Mouse (Mus musculus): Measurements from ENCODE around the gene Gck. TPM values are rescaled to one million over a fixed set of nuclear protein-coding genes. Genes with fewer than 3 reads are reported as not detected.
"Not testable (repeated sequence)": the region's sequence is repeated elsewhere in the genome, so short reads cannot be mapped to it uniquely, and the experiment has no call there.

Gene Gck
- total RNA-seq, 2 experiments from 2014 or later = 2.4 to 3.3 TPM

- TF ChIP-seq CTCF (conservative IDR thresholded peaks at IDR 0.05) = no peak
- DNase-seq (ENCODE audit: low spot score in 2 of 2) = no peak
- Histone ChIP-seq H3K4me3 (peak overlapping the region; percentile 43; the same call in 1 of the 2 replicates), H3K27ac (peak overlapping the region; percentile 62; the same call in 1 of the 2 replicates)
Measured at GRCm38 (mm10) chr11:5901320-5901719, 48.6 kb downstream of the Gck start.

GRCm38 (mm10) chr11:5899286-5899685, 50.6 kb downstream of the Gck start:
- no peak for TF ChIP-seq CTCF (conservative IDR thresholded peaks at IDR 0.05)
- H3K27ac ChIP-seq = no peak overlapping the region

DNA sequence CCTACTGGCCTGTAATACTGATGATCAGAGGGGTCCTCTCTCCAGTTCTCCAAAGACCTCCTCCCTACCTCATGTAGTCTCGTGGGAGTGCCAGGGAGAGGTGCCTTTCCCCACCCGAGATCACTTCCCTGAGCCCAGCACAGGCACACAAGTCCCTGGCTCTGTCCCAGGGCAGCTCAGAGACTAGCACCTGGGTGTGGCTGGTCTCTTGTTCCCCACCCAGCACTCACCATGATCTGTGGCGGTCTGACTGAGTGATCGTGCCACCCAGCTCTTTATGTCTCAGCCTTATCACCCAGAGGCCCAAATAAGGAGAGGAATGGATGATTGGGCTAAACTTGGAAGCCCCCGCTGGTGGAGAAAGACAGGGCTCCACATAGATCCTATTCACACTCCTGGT, 51.4 kb downstream of the Gck start, which contains the start of gene Myl7:
Gene Myl7 (minus strand): TSS at position 252 of the 400 bp plus-strand sequence.
- no peak within 1 kb of the TSS for H3K27ac ChIP-seq
- TF ChIP-seq CTCF (conservative IDR thresholded peaks at IDR 0.05) = no peak
- H3K4me3 ChIP-seq = no peak within 1 kb of the TSS
- no peak for DNase-seq (ENCODE audit: low spot score in 2 of 2)

More at GRCm38 (mm10) chr11:5899286-5899685, 50.6 kb downstream of the Gck start:
- no peak overlapping the region for H3K4me3 ChIP-seq
- no peak for DNase-seq (ENCODE audit: low spot score in 2 of 2)

DNA sequence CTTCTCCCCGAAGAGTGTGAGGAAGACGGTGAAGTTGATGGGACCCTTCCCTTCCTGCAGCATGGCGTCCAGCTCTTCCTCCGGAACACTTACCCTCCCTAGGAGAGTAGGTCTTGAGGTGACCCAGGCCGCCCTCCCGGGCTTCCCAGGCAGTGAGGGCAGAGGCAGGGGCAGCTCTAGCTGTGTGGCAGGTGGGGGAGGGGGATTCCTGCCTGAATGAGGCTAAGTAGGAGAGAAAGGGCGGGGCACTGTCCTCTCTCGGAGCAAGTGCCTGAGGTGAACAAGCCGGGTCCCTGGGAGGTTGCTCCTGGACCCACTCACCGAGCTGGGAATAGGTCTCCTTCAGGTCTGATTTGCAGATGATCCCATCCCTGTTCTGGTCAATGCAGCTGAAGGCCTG, 52.0 kb downstream of the Gck start:
- H3K4me3 ChIP-seq = no peak overlapping the region
- TF ChIP-seq CTCF (conservative IDR thresholded peaks at IDR 0.05) = no peak
- no peak for DNase-seq (ENCODE audit: low spot score in 2 of 2)
- H3K27ac ChIP-seq = no peak overlapping the region

DNA sequence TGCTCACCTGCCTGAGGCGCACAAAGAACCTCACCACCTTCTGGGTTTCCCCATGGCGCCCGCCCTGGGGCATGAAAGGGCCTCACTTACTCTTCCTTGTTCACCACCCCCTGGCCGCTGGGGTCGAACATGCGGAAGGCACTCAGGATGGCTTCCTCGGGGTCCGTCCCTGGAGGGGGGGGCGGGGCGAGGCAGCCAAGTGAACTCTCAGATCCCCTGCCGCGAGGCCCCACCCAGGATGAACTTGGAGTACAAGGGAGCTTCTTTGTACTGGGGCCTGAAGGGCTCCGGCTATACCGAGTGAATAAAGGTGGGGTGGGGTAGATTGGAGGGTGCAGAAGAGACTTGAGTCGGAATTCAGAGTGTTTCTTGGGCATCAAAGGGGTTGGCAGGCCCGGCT, 52.7 kb downstream of the Gck start:
- no peak for DNase-seq (ENCODE audit: low spot score in 2 of 2)
- TF ChIP-seq CTCF (conservative IDR thresholded peaks at IDR 0.05) = no peak
- no peak overlapping the region for H3K4me3 ChIP-seq
- H3K27ac ChIP-seq = no peak overlapping the region

DNA sequence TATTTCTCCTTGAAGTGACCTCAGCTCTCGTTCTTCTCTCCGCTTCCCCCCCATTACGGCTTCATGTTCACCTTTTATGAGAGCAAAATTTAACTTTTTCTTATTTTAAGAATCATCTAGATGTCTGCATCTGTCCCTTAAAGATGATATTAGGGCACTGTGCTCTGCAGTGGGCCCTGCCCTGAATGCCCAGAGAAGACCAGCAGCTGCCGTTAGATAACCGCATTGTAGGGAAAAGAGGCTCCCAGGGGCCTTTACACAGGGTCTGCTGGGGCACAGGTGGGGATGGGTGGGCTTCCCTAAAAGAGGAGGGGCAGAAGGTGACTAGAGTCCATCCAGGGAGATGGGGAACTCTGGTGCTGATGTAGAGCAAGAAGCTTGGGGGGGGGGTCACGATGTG, 56.1 kb downstream of the Gck start:
- TF ChIP-seq CTCF (conservative IDR thresholded peaks at IDR 0.05) = no peak
- H3K4me3 ChIP-seq = no peak overlapping the region
- H3K27ac ChIP-seq = no peak overlapping the region
- DNase-seq (ENCODE audit: low spot score in 2 of 2) = no peak

- Histone ChIP-seq H3K4me3 (no peak overlapping the region), H3K27ac (no peak overlapping the region)
- peak in 1 of 2 experiments; percentile 32 for DNase-seq (ENCODE audit: low spot score in 2 of 2)
- no peak for TF ChIP-seq CTCF (conservative IDR thresholded peaks at IDR 0.05)
Measured at GRCm38 (mm10) chr11:5892810-5893368, 57.0 kb downstream of the Gck start.

GRCm38 (mm10) chr11:5892151-5892591, 57.7 kb downstream of the Gck start:
- Histone ChIP-seq H3K4me3 (no peak overlapping the region), H3K27ac (no peak overlapping the region)
- DNase-seq (ENCODE audit: low spot score in 2 of 2) = no peak
- TF ChIP-seq CTCF (conservative IDR thresholded peaks at IDR 0.05) = no peak

DNA sequence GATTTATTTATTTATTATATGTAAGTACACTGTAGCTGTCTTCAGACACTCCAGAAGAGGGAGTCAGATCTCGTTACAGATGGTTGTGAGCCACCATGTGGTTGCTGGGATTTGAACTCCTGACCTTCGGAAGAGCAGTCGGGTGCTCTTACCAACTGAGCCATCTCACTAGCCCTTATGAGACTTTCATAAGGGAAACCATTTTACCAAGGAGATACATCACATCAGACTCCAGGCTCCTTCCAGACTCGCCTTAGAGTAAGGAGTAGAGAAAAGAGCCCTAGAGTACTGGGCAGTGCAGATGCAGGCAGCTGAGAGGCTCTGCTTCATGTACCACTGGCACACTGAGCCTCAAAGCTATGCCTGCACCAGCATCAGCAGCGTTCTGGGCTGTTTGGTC, 61.3 kb downstream of the Gck start:
- DNase-seq (ENCODE audit: low spot score in 2 of 2); H3K27ac ChIP-seq; H3K4me3 ChIP-seq: not testable (repeated sequence)

DNA sequence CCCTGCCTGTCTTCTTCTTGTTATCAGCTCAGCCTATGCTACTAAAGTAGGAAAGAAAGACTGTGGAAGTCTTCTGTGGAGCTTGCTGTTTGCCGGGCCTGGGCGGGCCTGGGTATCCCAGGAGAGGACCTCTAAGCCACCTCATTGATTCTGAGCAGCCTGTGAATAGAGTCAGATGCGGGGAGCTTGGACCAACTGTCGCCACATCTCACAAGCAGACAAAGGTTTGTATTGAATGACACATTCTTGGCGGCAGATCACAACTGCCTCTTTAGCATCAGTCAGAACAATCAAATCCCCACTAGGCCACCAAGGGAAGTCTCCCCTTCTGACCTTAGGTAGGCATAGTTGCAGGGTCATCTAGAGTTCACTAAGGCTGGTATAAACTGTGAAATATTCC, 62.6 kb downstream of the Gck start:
- no peak for TF ChIP-seq CTCF (conservative IDR thresholded peaks at IDR 0.05)
- Histone ChIP-seq H3K4me3 (no peak overlapping the region), H3K27ac (peak overlapping the region; percentile 11; the same call in 1 of the 2 replicates)
- DNase-seq (ENCODE audit: low spot score in 2 of 2) = no peak

- no peak overlapping the region for H3K4me3 ChIP-seq
- H3K27ac ChIP-seq = no peak overlapping the region
- peak; percentile 97; the same call in 1 of the 2 replicates for TF ChIP-seq CTCF (conservative IDR thresholded peaks at IDR 0.05)
- DNase-seq (ENCODE audit: low spot score in 2 of 2) = peak; percentile 49 to 73
Measured at GRCm38 (mm10) chr11:5886187-5886586, 63.7 kb downstream of the Gck start.

DNA sequence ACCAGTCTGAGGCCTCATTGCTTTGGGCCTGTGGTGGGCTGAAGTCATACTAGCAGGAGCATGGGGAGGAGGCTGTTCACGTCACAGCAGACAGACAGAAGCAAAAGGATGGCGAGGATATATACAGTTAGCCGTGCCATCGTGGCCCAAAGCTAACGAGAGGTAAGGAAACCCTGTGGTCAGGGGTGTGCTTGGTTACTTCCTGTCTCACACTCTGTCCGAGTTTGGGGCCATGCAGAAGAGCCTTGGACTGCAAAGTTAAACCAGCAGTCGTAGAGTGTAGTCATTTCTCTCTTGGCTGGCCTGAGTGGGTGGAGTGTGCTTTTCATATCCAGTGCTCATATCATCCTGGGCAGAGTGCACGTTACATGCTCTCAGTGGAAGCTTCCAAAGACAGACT, 67.4 kb downstream of the Gck start:
- DNase-seq (ENCODE audit: low spot score in 2 of 2) = no peak
- no peak overlapping the region for H3K4me3 ChIP-seq
- no peak overlapping the region for H3K27ac ChIP-seq
- no peak for TF ChIP-seq CTCF (conservative IDR thresholded peaks at IDR 0.05)

GRCm38 (mm10) chr11:5879905-5880304, 70.0 kb downstream of the Gck start:
- DNase-seq (ENCODE audit: low spot score in 2 of 2) = peak; percentile 43 to 67
- Histone ChIP-seq H3K27ac (no peak overlapping the region), H3K4me3 (no peak overlapping the region)
- peak; percentile 94 for TF ChIP-seq CTCF (conservative IDR thresholded peaks at IDR 0.05)

DNA sequence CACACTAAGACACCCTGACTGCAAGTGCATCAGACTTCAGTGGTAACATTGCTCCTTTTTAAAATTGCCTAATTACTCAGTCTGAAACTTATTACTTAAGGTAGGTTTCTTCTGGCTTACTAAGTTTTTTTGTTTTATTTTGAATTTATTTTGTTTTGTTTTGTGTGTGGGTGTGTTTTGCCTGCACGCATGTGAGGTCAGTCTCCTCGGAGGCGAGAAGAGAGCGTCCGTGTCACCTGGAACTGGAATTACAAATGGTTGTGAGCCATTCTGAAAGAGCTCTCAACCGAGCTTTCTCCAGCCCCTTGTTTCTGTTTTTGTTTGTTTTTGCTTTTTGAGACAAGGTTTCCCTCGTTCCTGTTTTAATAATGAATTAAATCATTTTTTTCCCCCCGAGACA, 71.2 kb downstream of the Gck start:
- peak overlapping the region; percentile 92 for H3K27ac ChIP-seq
- no peak for DNase-seq (ENCODE audit: low spot score in 2 of 2)
- TF ChIP-seq CTCF (conservative IDR thresholded peaks at IDR 0.05) = no peak

More for the DNA sequence above, 71.2 kb downstream of the Gck start:
- peak overlapping the region; percentile 80 for H3K4me3 ChIP-seq

All from layer of hippocampus, adult 2 months (tissue).